Mouse (Mus musculus) liver, postnatal 0 days (tissue): Measurements from ENCODE around the gene Mybphl. TPM values are rescaled to one million over a fixed set of nuclear protein-coding genes. Genes with fewer than 3 reads are reported as not detected.

Experiments used
- ATAC-seq: fragments of 200-750 bp; cut with Nextera tagmentation; 2 replicates; pipeline ENCODE4 v1.8.0; 2017; ENCODE audit warnings: mild to moderate bottlenecking, moderate library complexity
- DNase-seq: peaks from one replicate; pipeline ENCODE4 v3.0.0-alpha.2; 2016
- H3K27ac ChIP-seq: fragments of 300-500 bp; sonication (generic); 2 replicates; pipeline ENCODE4 v1.5.1; 2014; ENCODE audit warnings: antibody characterized with exemption, moderate library complexity, mild to moderate bottlenecking, low read depth
- H3K27me3 ChIP-seq: fragments of 300-500 bp; sonication (generic); 2 replicates; pipeline ENCODE4 v1.6.1; 2014; ENCODE audit warnings: low read length, control low read depth, mixed read lengths; ENCODE audit not compliant: insufficient read depth
- H3K36me3 ChIP-seq: fragments of 300-500 bp; sonication (generic); replicated peaks from 2 replicates; pipeline ENCODE4 v1.6.1; 2014; ENCODE audit warnings: mild to moderate bottlenecking, control low read depth, low read length, moderate library complexity, mixed read lengths; ENCODE audit not compliant: insufficient read depth
- H3K4me1 ChIP-seq: fragments of 300-500 bp; sonication (generic); 2 replicates; pipeline ENCODE4 v1.6.1; 2014; ENCODE audit warnings: antibody characterized with exemption, mild to moderate bottlenecking, control low read depth; ENCODE audit not compliant: insufficient read depth
- H3K4me2 ChIP-seq: fragments of 300-500 bp; sonication (generic); 2 replicates; pipeline ENCODE4 v1.6.1; 2014; ENCODE audit warnings: low read depth, mild to moderate bottlenecking, low read length, moderate library complexity, mixed read lengths
- H3K4me3 ChIP-seq: fragments of 300-500 bp; sonication (generic); 2 replicates; pipeline ENCODE4 v1.5.1; 2014; ENCODE audit warnings: low read depth, low read length
- H3K9ac ChIP-seq: fragments of 300-500 bp; sonication (generic); replicated peaks from 2 replicates; pipeline ENCODE4 v1.6.1; 2014; ENCODE audit warnings: mild to moderate bottlenecking, moderate library complexity
- H3K9me3 ChIP-seq: fragments of 300-500 bp; sonication (generic); 2 replicates; pipeline ENCODE4 v1.6.1; 2016; ENCODE audit warnings: mild to moderate bottlenecking, control low read depth, low read length, mixed read lengths
- CTCF ChIP-seq: sonication (generic); IDR thresholded peaks from 2 replicates; pipeline ENCODE4 v1.5.1; 2016; ENCODE audit warnings: antibody characterized with exemption, low read depth
- EP300 ChIP-seq: IDR thresholded peaks from 2 replicates; pipeline ENCODE4 v1.6.1; 2016; ENCODE audit warnings: antibody characterized with exemption, low read depth, mild to moderate bottlenecking
- WGBS: fragments of 180-500 bp; shearing (Covaris S2); extraction: QIAGEN DNeasy Blood & Tissue Kit; methylation state at CpG from one replicate; pipeline ENCODE4 v1.1.7; 2014; ENCODE audit not compliant: insufficient replicate concordance; 5-methylcytosine and 5-hydroxymethylcytosine counted together
- polyA plus RNA-seq: library from polyadenylated mRNA; unstranded; fragments of >200 nt; fragmentation: Nextera tagmentation; extraction: Ambion mirVana; gene quantifications from 2 replicates; pipeline ENCODE4 v1.2.1, GENCODE M21; 2015

Gene Mybphl
- polyA plus RNA-seq, 1 experiment from 2014 or later = 0.49 TPM

DNA sequence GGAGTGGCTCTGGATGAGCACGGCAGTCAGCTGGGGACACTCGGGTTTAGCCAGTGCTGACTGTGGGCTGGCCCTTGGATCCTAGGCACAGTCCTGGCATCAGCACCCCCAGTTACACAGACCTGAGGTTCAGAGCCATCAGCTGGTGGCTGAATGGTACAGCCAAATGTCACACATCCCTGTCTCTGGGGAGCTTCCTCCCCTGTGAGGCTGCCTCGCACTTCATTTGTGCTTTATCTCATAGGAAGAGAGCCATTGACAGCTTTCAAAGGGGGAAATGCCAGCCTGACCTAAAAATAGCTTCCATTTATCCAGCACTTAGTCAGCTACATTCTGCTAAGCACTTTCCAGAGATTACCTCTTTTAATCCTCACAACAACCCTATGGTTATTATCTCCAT lies 1.1 kb upstream of the Mybphl start:
- no peak overlapping the region for H3K4me2 ChIP-seq
- H3K9ac ChIP-seq = no peak overlapping the region; the same call in 1 of the 2 replicates
- ATAC-seq (no peak), DNase-seq (no peak)
- no peaks in the 10 kb centered on the region for H3K36me3 ChIP-seq
- H3K4me3 ChIP-seq = no peak overlapping the region
- TF ChIP-seq CTCF (no peak), EP300 (no peak)
- no peaks in the 10 kb centered on the region for H3K9me3 ChIP-seq
- WGBS = 62% methylated on average over 3 of the region's 3 CpGs
- H3K27me3 ChIP-seq = no peaks in the 10 kb centered on the region
- H3K4me1 ChIP-seq = peaks cover 18% of the 10 kb centered on the region; the same call in 1 of the 2 replicates
- peak overlapping the region; percentile 78 for H3K27ac ChIP-seq

GRCm38 (mm10) chr3:108367173-108367572 lies 2.5 kb downstream of the Mybphl start:
- DNase-seq = no peak
- H3K9ac ChIP-seq = no peak overlapping the region
- no peaks in the 10 kb centered on the region for H3K27me3 ChIP-seq
- no peak overlapping the region for H3K4me2 ChIP-seq
- ATAC-seq = no peak
- H3K36me3 ChIP-seq = no peaks in the 10 kb centered on the region
- peaks cover 19% of the 10 kb centered on the region for H3K4me1 ChIP-seq
- WGBS = 49% methylated on average over 9 of the region's 9 CpGs
- no peak overlapping the region for H3K4me3 ChIP-seq
- peak overlapping the region; percentile 83 for H3K27ac ChIP-seq
- H3K9me3 ChIP-seq = no peaks in the 10 kb centered on the region
- no peak for TF ChIP-seq EP300
- TF ChIP-seq CTCF = no peak

DNA sequence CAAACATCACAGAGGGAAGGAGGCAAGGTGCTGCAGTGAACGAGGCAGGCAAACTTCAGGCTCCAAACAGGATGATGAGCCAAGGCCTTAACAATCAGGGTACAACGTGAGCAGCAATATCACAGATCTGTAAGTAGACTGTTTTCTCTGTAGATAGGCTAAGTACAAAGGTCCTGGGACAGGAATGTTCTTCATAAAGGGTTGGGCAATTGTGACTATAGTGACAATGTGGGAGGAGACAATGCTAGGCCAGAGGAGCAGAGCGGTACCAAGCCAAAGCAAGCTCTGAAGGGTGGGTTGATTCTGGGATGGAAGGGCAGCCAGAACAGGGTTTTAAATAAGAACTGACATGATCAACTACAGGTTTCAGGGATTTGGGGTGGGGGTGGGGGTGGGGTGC lies 3.1 kb downstream of the Mybphl start:
- H3K9me3 ChIP-seq = no peaks in the 10 kb centered on the region
- H3K27me3 ChIP-seq = no peaks in the 10 kb centered on the region
- DNase-seq = no peak
- peak overlapping the region; percentile 83 for H3K27ac ChIP-seq
- WGBS = 59% methylated on average over 3 of the region's 3 CpGs
- no peak overlapping the region for H3K4me2 ChIP-seq
- TF ChIP-seq CTCF (no peak), EP300 (no peak; the same call in 1 of the 2 replicates)
- H3K9ac ChIP-seq = no peak overlapping the region
- peak; percentile 53 for ATAC-seq
- peaks cover 23% of the 10 kb centered on the region for H3K4me1 ChIP-seq
- no peak overlapping the region for H3K4me3 ChIP-seq
- H3K36me3 ChIP-seq = no peaks in the 10 kb centered on the region

- DNase-seq (peak; percentile 40), ATAC-seq (peak; percentile 72)
- Histone ChIP-seq H3K36me3 (no peaks in the 10 kb centered on the region), H3K27me3 (no peaks in the 10 kb centered on the region), H3K9me3 (no peaks in the 10 kb centered on the region), H3K4me3 (no peak overlapping the region), H3K4me2 (no peak overlapping the region), H3K9ac (no peak overlapping the region), H3K27ac (peak overlapping the region; percentile 83), H3K4me1 (peaks cover 23% of the 10 kb centered on the region)
- no peak for TF ChIP-seq CTCF
- TF ChIP-seq EP300 = peak; percentile 61
- 44% methylated on average over 5 of the region's 5 CpGs for WGBS
Measured at GRCm38 (mm10) chr3:108368721-108369120, 4.0 kb downstream of the Mybphl start.

DNA sequence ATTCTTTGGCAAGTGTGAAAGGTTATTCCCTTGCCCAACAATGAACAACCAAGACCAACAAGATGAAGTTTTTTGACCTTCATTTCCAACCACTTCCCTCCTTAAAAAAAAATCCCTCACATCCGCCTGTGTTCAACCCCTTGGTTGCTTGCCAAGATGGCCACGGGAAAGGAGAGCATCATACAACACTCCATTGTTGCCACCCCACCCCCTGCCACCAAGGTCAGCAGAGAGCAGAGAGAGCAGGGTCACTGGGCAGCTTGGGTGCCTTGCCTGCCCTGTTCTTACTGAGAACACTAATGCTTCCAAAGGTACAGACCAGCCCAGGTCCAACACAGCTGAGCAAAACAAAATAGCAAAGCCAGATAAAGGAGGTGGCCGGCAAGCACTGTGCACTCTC lies 7.6 kb downstream of the Mybphl start:
- ATAC-seq (no peak), DNase-seq (peak; percentile 29)
- TF ChIP-seq CTCF = no peak
- TF ChIP-seq EP300 = no peak
- peaks cover 12% of the 10 kb centered on the region for H3K4me1 ChIP-seq
- H3K4me3 ChIP-seq = no peak overlapping the region
- H3K36me3 ChIP-seq = no peaks in the 10 kb centered on the region
- no peaks in the 10 kb centered on the region for H3K9me3 ChIP-seq
- H3K27me3 ChIP-seq = no peaks in the 10 kb centered on the region
- no peak overlapping the region for H3K9ac ChIP-seq
- H3K27ac ChIP-seq = peak overlapping the region; percentile 4; the same call in 1 of the 2 replicates
- 38% methylated on average over 3 of the region's 3 CpGs for WGBS
- H3K4me2 ChIP-seq = no peak overlapping the region

DNA sequence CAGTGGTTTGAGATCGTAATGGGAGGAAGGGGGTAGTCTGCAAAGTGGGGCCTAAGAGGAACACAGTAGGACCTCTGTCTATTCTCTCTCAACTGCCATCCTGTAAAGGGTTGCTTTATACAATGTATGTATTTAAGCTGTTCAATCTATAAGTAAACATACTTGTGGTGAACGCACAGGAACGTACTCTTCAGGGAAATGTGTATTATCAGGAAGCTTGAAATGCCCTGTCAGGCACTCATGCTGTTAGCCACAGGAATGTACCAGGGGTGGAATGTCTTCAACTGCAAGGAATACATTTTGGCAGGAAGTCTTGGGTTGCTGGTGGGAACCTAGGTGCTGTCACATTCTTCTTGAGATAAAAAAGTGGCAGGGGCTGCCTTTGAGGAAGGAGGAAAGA lies 8.0 kb downstream of the Mybphl start:
- no peak overlapping the region; the same call in 1 of the 2 replicates for H3K27ac ChIP-seq
- H3K27me3 ChIP-seq = no peaks in the 10 kb centered on the region
- DNase-seq = no peak
- H3K36me3 ChIP-seq = no peaks in the 10 kb centered on the region
- no peak for ATAC-seq
- 56% methylated on average over 3 of the region's 3 CpGs for WGBS
- H3K4me1 ChIP-seq = peaks cover 10% of the 10 kb centered on the region
- TF ChIP-seq EP300 (no peak), CTCF (no peak)
- H3K9ac ChIP-seq = no peak overlapping the region
- no peaks in the 10 kb centered on the region for H3K9me3 ChIP-seq
- no peak overlapping the region for H3K4me2 ChIP-seq
- H3K4me3 ChIP-seq = no peak overlapping the region
